Mouse (Mus musculus) adrenal gland, adult 10 weeks (tissue): ENCODE data around the gene Nup62. TPM values are rescaled to one million over a fixed set of nuclear protein-coding genes. Genes with fewer than 3 reads are reported as not detected.

Experiments
- polyA plus RNA-seq: library from polyadenylated mRNA; stranded (reverse); fragments of 350-450 nt; fragmentation: Illumina TruSeq; extraction: RNeasy Lipid Tissue Mini Kit (QIAGEN cat#74804); gene quantifications from one replicate; pipeline ENCODE4 v1.2.3, GENCODE M21; 2014; ENCODE audit warnings: low read depth, low replicate concordance

Gene Nup62
- 4.8 TPM for polyA plus RNA-seq

DNA sequence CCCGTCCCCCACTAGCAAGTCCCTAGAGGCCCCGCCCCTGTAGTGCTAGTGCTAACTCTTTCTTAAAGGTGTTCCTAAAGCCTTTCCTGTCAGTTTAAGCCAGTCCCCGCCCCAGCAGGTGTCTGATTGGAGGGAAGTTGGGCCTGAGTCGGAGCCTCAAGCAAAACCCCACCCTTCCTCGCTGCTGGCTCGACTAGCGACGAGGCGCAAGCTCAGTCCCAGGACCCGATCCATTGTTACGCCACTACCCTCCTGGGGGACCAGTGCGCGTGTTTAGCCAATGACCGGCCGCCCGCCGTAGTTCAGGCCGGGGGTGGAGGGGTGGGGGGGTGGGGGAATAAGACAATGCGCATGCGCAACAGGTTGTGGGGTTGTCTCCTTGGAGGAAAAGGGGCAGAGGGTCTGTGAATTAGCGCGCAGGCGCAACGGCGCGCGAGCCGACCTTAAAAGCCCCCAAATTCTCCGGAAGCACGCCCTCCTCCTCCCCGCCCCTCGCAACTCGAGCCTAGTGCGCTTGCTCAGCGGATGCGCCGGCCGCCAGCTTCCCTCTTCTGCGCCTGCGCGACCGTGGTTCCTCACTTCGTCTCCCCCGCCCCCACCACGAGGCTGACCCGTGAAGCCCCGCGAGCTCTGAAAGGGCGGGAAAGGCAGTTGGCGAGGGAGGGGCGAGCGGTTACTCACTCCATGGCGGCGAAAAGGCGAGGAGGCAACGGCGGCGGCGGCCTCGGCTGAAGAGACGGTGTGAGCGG, at the start of gene Nup62, which contains the start of gene Il4i1:
Gene Nup62, plus strand, starts transcription at position 368 of the 749 bp plus-strand sequence.
Gene Il4i1, plus strand, starts transcription at position 667 of the 749 bp plus-strand sequence.

DNA sequence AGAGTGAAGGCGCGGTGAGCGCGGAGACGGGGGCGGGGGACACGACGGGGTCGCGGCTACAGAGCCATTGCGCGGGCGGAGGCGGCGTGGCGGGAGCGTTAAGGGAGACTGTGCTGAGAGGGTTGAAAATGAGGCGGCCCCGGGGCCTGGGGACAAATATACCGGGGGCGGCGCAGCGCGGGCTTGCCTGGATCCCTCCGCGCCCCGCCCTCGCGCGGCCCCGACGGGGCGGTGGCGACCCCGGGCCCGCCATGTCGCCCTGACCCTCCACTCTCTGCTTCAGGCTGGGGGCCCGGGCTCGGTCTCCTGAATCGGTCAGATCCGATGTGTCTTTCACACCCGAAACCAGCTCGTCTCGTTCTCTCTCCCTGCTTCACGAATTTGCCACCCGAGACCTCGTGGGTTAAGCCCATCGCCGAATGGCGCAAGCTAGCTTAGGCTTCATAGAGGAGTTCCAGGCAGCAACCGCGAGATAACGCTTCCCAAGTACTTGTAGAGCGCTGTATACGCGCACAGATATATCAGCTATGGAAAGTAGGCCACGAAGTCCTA, 658 bp downstream of the Nup62 start, which contains the start of gene Atf5:
Gene Atf5, minus strand, starts transcription at position 189 of the 552 bp plus-strand sequence.

DNA sequence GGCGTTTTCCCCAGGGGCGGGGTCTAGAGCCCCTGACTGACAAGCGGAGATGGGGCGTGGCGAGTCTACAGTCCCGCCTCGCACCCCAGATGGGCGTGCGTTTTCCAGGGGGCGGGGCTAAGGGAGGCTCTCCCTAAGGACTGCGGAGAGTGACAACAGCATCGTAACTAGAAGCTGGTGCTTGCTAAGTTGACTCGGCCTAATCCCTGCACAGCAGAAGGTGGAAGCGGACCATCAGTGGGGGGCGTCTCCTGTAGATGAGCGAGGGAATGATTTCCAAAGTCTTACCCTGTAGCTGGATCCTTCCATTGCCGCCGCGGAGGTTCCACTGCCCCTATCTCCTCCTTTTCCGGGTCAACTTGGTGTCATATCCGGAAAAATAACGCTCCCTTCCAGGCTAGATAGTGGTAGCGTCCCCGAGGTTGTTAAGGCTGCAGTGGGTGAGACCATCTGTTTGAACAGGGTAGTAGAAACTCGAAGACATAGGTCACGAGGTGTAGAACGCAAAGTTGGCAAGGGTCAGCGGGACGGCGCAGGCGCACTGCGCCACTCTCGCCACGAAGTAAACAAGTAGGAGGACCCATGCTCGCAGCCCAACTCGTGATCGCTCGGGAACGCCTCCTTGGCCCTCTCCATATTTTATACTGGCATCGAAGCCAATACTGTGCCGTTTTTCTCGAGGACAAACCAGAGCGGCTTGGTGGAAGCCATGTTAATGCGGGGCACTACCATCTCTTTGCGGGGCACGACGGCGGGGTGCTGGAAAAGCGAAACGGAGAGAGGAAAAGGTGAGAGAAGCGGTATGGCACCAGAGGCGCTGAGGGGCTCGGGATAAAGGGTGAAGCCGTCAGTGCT, 32.9 kb downstream of the Nup62 start, which contains the start of the genes Akt1s1 and Tbc1d17:
Gene Akt1s1, plus strand, starts transcription at position 431 of the 855 bp plus-strand sequence.
Gene Tbc1d17, minus strand, starts transcription at position 519 of the 855 bp plus-strand sequence.

DNA sequence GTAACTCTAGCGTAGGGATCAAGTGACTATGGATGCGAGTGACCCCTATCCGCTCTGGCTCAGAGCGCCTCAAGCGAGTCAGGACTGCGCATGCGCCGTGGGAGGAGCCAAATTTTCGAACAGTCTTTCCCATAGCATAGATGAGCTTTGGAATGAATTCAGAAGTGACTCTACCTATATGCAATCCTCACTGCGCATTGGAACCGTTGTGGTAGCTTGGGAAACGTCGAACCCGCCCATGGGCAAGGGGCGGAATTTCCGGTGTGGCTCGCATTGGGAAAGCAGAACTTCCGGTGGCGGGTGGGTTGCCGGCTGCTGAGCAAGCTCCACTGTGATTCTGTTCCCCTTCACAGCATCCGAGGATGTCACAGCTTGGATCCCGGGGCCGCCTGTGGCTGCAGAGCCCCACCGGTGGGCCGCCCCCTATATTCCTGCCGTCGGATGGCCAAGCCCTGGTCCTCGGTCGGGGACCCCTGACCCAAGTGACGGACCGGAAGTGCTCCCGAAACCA, 41.2 kb downstream of the Nup62 start, which contains the start of gene Pnkp:
Gene Pnkp, plus strand, starts transcription at position 98 of the 511 bp plus-strand sequence.

DNA sequence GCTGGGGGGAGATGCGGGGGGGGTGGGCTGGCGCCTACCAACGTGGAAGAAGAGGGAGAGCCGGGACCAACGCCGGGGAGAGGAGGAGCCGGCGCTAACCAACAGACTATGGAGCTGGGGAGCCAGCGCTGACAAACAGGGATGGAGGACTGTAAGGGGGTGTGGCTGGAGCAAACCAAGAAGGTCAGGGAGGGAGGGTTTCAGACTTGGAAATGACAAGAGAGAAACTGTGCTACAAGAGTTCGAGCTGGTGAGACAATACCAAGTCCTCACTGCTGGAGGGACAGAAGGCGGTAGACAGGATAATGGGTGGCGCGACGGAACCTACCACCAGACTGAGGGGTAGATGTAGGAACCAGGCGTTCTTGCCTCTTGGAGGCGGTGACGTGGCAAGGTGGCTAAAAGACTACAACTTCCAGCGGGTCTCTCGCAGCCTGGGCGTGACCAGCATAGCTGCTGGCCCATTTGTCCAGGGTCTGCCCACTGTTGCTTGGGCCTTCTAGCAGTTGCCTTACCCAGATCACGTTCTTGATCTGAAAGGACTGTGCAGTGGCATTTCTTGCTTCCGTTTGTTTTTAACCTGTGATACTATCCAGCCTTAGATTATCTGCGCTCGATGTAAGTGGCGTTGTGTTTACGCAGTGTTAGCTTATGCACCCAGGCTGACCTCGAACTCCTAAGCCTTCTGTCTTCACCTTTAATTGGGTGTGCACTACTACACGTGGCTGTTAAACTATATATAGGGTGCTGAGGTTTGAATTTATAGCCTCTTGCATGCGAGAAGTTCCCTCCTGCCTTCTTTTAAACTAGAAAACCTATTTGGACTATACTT, 54.0 kb downstream of the Nup62 start, which contains the start of gene Ptov1:
Gene Ptov1, minus strand, starts transcription at position 92 of the 832 bp plus-strand sequence.

Other genes starting within 250 kb of the Nup62 start
- gene Napsa, start 243.7 kb upstream of the Nup62 start, polyA plus RNA-seq: not detected
- 1.1 TPM for gene Kcnc3, start 225.4 kb upstream of the Nup62 start, polyA plus RNA-seq
- not detected for gene Myh14, start 145.2 kb upstream of the Nup62 start, polyA plus RNA-seq
- not detected for gene Izumo2, start 107.3 kb upstream of the Nup62 start, polyA plus RNA-seq
- gene Vrk3, start 67.7 kb upstream of the Nup62 start, polyA plus RNA-seq: 10.4 TPM
- gene Zfp473, start 65.0 kb upstream of the Nup62 start, polyA plus RNA-seq: 0.52 TPM
- not detected for gene Il4i1, start 299 bp downstream of the Nup62 start, polyA plus RNA-seq
- 7.3 TPM for gene Atf5, start 570 bp downstream of the Nup62 start, polyA plus RNA-seq
- gene Akt1s1, start 32.9 kb downstream of the Nup62 start, polyA plus RNA-seq: 3.8 TPM
- 1.2 TPM for gene Tbc1d17, start 33.0 kb downstream of the Nup62 start, polyA plus RNA-seq
- gene Pnkp, start 41.1 kb downstream of the Nup62 start, polyA plus RNA-seq: 1.7 TPM
- gene Ptov1, start 53.7 kb downstream of the Nup62 start, polyA plus RNA-seq: not detected
- 4.0 TPM for gene Med25, start 76.6 kb downstream of the Nup62 start, polyA plus RNA-seq
- 6.5 TPM for gene Fuz, start 80.0 kb downstream of the Nup62 start, polyA plus RNA-seq
- gene Ap2a1, start 113.4 kb downstream of the Nup62 start, polyA plus RNA-seq: 23.6 TPM
- gene Tsks, start 127.1 kb downstream of the Nup62 start, polyA plus RNA-seq: not detected
- 0.70 TPM for gene Cpt1c, start 158.8 kb downstream of the Nup62 start, polyA plus RNA-seq
- 9.0 TPM for gene Prmt1, start 170.5 kb downstream of the Nup62 start, polyA plus RNA-seq
- gene Irf3, start 181.6 kb downstream of the Nup62 start, polyA plus RNA-seq: 24.6 TPM
- not detected for gene Bcl2l12, start 182.6 kb downstream of the Nup62 start, polyA plus RNA-seq
- gene Scaf1, start 200.3 kb downstream of the Nup62 start, polyA plus RNA-seq: 4.1 TPM
- 5.8 TPM for gene Rras, start 201.9 kb downstream of the Nup62 start, polyA plus RNA-seq
- gene Prr12, start 236.8 kb downstream of the Nup62 start, polyA plus RNA-seq: 0.41 TPM
- gene Nosip, start 246.3 kb downstream of the Nup62 start, polyA plus RNA-seq: 7.3 TPM
- gene Prrg2, start 246.6 kb downstream of the Nup62 start, polyA plus RNA-seq: 3.9 TPM